Mouse (Mus musculus) monocyte, adult 5-6 weeks (primary cell): Measurements from ENCODE around the gene Grid1. TPM values are rescaled to one million over a fixed set of nuclear protein-coding genes. Genes with fewer than 3 reads are reported as not detected.

ENCODE experiments used
- ATAC-seq: fragments of 153-309, 156-312 bp; replicated peaks from 2 replicates; pipeline ENCODE4 v1.8.0; 2017; ENCODE audit warnings: mild to moderate bottlenecking; ENCODE audit not compliant: low TSS enrichment, insufficient number of reproducible peaks, severe bottlenecking, poor library complexity, low FRiP score
- total RNA-seq: library from RNA; stranded (forward); fragments of 200-1000, 200-491, 200-594 nt; gene quantifications from 3 replicates; pipeline ENCODE4 v1.2.3, GENCODE M21; 2017

The Grid1 gene
- total RNA-seq, 1 experiment from 2014 or later: not detected

- no peak for ATAC-seq
Observed at GRCm38 (mm10) chr14:35242882-35243281, 423.0 kb downstream of the Grid1 start.

- no peak for ATAC-seq
Observed at GRCm38 (mm10) chr14:35244776-35245548, 425.1 kb downstream of the Grid1 start.

GRCm38 (mm10) chr14:35250412-35250811 lies 430.5 kb downstream of the Grid1 start:
- ATAC-seq: no peak

GRCm38 (mm10) chr14:35254477-35254876 lies 434.6 kb downstream of the Grid1 start:
- ATAC-seq: no peak

GRCm38 (mm10) chr14:35270260-35270659 lies 450.4 kb downstream of the Grid1 start:
- ATAC-seq: no peak

- ATAC-seq: no peak
Observed at GRCm38 (mm10) chr14:35309201-35309600, 489.3 kb downstream of the Grid1 start.

GRCm38 (mm10) chr14:35313380-35314299 lies 493.7 kb downstream of the Grid1 start:
- no peak for ATAC-seq

- ATAC-seq: no peak
Observed at GRCm38 (mm10) chr14:35326306-35326705, 506.4 kb downstream of the Grid1 start.

GRCm38 (mm10) chr14:35336561-35336960 lies 516.7 kb downstream of the Grid1 start:
- ATAC-seq: no peak

GRCm38 (mm10) chr14:35356011-35356410 lies 536.1 kb downstream of the Grid1 start:
- no peak for ATAC-seq

GRCm38 (mm10) chr14:35356480-35357085 lies 536.7 kb downstream of the Grid1 start:
- no peak for ATAC-seq

GRCm38 (mm10) chr14:35358136-35358821 lies 538.4 kb downstream of the Grid1 start:
- no peak for ATAC-seq

GRCm38 (mm10) chr14:35365177-35365944 lies 545.5 kb downstream of the Grid1 start:
- no peak for ATAC-seq

GRCm38 (mm10) chr14:35374374-35374773 lies 554.5 kb downstream of the Grid1 start:
- ATAC-seq: no peak

- no peak for ATAC-seq
Observed at GRCm38 (mm10) chr14:35393591-35393990, 573.7 kb downstream of the Grid1 start.

GRCm38 (mm10) chr14:35404249-35404908 lies 584.5 kb downstream of the Grid1 start:
- no peak for ATAC-seq

GRCm38 (mm10) chr14:35430259-35430658 lies 610.4 kb downstream of the Grid1 start:
- no peak for ATAC-seq

- ATAC-seq: no peak
Observed at GRCm38 (mm10) chr14:35453702-35454101, 633.8 kb downstream of the Grid1 start.
